Mouse (Mus musculus): ENCODE results near the gene Hmg20a. TPM values are rescaled to one million over a fixed set of nuclear protein-coding genes. Genes with fewer than 3 reads are reported as not detected.
A peak's percentile ranks its signal among the peaks of the same experiment; 100 is the strongest.

The Hmg20a gene
- polyA plus RNA-seq, 1 experiment from 2014 or later: 57.2 TPM

DNA sequence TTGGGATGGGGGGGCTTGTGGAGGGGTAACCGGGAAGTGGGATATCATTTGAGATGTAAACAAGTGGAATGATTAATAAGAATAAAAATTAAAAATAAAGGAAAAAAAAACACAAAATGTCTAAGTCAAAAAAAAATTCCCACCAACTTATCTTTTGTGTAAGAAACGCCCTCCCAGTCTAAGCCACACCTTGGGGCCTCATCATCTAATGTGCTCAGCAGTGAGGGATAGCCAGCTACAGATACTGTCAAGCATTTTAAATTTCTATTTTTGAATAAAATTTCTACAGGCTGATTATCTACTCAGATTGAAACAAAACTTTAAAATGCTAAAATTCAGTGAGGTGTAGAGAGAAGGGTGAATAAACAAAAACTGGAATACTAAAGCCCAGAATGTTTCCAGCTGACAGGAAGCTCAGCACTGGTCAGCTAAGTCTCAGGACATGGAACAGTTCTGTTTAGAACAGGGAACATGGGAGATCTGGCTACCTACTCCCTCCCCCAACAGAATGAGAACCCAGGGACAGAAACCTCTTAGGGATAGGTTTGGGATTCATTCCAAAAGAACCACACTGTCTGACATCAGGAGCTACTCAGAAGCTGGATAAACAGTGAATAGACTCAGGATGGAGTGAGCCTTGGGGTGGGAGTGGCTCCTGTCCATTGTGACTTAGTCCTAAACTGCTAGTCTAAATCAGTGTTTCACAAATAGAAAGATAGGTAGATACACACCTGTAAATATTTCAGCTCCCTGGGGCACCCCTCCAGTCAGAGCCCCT, 34.8 kb downstream of the Hmg20a start:
- Histone ChIP-seq H3K27ac (no peak overlapping the region), H3K9me3 (no peaks in the 10 kb centered on the region), H3K36me3 (peaks cover 14% of the 10 kb centered on the region; the same call in 1 of the 2 replicates), H3K4me1 (no peaks in the 10 kb centered on the region), H3K9ac (no peak overlapping the region), H3K27me3 (no peaks in the 10 kb centered on the region), H3K4me2 (no peak overlapping the region), H3K4me3 (no peak overlapping the region)
- no peak for ATAC-seq (ENCODE audit: insufficient number of reproducible peaks, low FRiP score, low TSS enrichment, low read depth)
- 95% methylated on average over 2 of the region's 2 CpGs for WGBS

DNA sequence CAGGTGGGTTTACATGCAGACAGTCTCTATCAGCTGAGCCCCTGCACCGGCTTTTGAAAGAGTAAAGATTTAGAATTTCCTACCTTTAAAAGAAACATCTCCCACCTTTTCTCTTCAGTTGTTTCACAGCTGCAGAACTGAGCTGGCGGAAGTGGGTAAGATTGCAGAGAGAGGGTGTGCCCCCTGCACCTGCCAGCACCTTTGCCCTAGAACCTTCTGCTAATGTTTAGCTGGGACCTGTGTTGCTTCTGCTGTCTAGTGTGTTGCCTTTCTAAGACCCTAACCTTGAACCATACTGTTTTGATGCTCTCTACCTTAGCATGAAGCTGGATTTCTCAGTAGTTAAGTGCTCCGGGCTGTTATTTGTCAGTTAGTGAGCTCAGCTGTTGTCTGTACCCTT, 38.0 kb downstream of the Hmg20a start:
- Histone ChIP-seq H3K27me3 (no peaks in the 10 kb centered on the region), H3K9me3 (no peaks in the 10 kb centered on the region), H3K4me3 (no peak overlapping the region), H3K36me3 (peaks cover 9% of the 10 kb centered on the region; the same call in 1 of the 2 replicates), H3K4me2 (no peak overlapping the region), H3K4me1 (no peaks in the 10 kb centered on the region), H3K9ac (no peak overlapping the region), H3K27ac (no peak overlapping the region)
- 89% methylated on average over 3 of the region's 3 CpGs for WGBS
- ATAC-seq (ENCODE audit: insufficient number of reproducible peaks, low FRiP score, low TSS enrichment, low read depth): no peak

DNA sequence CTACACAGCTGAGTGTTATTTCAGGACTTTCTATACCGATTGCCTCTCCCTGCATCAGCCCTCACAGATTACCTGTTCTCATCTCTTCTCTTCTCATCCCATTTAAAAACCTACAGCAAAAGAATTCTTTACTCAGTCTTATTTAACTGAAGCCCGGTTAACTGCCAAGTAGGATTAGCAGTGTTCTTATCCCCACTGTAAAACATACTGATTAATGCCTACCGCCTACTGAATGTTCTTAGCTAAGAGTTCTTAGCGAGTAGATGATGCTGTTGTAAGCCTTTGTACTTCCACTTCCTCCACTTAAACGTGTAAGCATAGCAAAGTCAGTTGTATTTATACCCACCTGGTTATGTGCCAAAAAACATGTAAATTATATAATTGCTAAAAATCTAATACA, 42.6 kb downstream of the Hmg20a start:
- H3K4me2 ChIP-seq: no peak overlapping the region
- no peak for ATAC-seq (ENCODE audit: insufficient number of reproducible peaks, low FRiP score, low TSS enrichment, low read depth)
- no peaks in the 10 kb centered on the region for H3K27me3 ChIP-seq
- WGBS: 79% methylated on average over 5 of the region's 5 CpGs
- no peak overlapping the region for H3K9ac ChIP-seq
- no peak overlapping the region for H3K4me3 ChIP-seq
- peaks cover 15% of the 10 kb centered on the region; the same call in 1 of the 2 replicates for H3K4me1 ChIP-seq
- no peak overlapping the region for H3K27ac ChIP-seq
- peaks cover 4% of the 10 kb centered on the region; the same call in 1 of the 2 replicates for H3K36me3 ChIP-seq
- no peaks in the 10 kb centered on the region for H3K9me3 ChIP-seq

DNA sequence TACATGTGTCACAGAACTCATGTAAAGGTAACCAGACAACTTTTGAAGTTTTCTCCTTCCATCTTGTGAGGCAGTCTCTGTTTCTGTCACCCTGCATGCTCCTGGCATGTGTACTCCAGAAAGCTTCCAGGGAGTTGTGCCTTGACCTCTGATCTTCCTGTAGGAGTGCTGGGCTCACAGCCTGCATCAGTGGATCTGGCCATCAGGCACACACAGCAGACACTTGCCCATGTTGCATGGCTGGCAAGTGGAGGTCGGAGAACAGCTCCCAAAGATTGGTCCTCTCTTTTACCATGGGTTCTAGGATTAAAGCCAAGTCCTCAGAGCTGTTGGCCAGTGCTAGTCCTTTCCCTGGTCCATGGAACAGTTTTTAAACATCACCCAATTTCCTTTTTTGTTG, 44.2 kb downstream of the Hmg20a start:
- H3K4me2 ChIP-seq: no peak overlapping the region
- H3K27ac ChIP-seq: no peak overlapping the region
- no peaks in the 10 kb centered on the region for H3K36me3 ChIP-seq
- H3K4me3 ChIP-seq: no peak overlapping the region
- H3K4me1 ChIP-seq: peaks cover 26% of the 10 kb centered on the region
- no peak overlapping the region for H3K9ac ChIP-seq
- WGBS: 87% methylated on average over 1 of the region's 1 CpGs
- no peak for ATAC-seq (ENCODE audit: insufficient number of reproducible peaks, low FRiP score, low TSS enrichment, low read depth)
- no peaks in the 10 kb centered on the region for H3K27me3 ChIP-seq
- no peaks in the 10 kb centered on the region for H3K9me3 ChIP-seq

DNA sequence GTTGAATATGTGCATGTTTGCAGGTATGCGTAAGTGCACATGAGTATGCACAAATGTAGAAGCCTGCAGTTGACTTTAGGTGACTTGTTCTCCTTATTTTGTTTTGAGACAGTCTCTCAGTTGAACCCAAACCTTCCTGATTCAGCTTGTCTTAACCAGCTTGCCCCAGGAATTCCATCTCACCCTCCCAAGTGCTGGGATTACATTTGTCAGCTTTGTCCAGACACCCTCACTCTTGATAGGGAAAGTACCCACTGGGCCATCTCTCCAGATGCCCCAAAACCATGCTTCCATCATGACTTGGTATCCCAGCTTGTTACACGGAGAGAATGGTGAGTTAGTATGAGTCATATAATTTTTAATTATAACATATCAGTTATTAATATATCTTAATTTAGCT, 44.6 kb downstream of the Hmg20a start:
- Histone ChIP-seq H3K4me1 (peaks cover 26% of the 10 kb centered on the region), H3K27me3 (no peaks in the 10 kb centered on the region), H3K9ac (no peak overlapping the region), H3K27ac (no peak overlapping the region), H3K36me3 (0 out of 2 replicates have a peak, but pooled peaks cover 4% of the 10 kb centered on the region), H3K4me3 (no peak overlapping the region), H3K9me3 (no peaks in the 10 kb centered on the region), H3K4me2 (no peak overlapping the region)
- 83% methylated on average over 2 of the region's 2 CpGs for WGBS
- no peak for ATAC-seq (ENCODE audit: insufficient number of reproducible peaks, low FRiP score, low TSS enrichment, low read depth)

DNA sequence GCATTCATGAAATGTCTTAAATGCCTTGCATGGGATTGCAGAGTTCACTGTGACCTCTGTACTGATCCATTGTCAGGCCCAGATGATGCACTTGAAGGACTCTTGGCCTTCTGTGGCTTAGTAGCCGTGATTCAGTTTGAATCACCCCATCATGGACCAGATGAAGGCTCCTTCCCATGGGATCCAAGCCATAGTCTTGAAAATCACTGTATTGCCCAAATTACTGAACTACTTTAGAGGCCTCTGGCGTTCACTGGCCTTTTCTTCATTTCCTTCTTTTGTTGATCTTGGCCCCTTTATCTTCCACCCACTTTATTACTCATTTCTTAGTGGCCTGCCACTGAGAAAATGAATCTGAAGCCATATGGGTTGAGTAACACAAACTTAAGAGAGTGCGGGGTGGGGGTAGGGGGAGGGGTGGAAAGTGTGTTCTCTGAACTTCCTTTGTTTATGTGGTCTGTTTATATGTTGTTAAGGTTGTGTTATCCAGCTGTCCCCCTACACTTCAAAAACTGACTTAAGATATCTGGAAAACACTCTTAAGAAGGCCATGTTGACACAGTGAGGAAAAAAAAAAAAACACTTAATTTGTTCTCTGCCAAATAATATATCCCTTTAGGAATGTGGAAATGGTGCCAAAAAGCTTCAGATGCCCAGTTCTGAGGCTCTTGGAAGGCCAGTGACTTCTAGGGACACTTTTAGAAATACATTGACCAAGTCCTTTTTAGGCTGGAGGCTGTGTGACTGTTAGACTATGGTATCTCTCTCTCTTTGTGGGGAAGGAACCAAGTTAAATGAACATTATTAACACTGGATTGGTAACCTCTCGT, 45.5 kb downstream of the Hmg20a start:
- H3K27ac ChIP-seq: peak overlapping the region; percentile 11; the same call in 1 of the 2 replicates
- 0 out of 2 replicates have a peak, but pooled peaks cover 6% of the 10 kb centered on the region for H3K36me3 ChIP-seq
- peaks cover 26% of the 10 kb centered on the region for H3K4me1 ChIP-seq
- H3K9me3 ChIP-seq: no peaks in the 10 kb centered on the region
- WGBS: 40% methylated on average over 4 of the region's 4 CpGs
- no peak for ATAC-seq (ENCODE audit: insufficient number of reproducible peaks, low FRiP score, low TSS enrichment, low read depth)
- no peak overlapping the region for H3K4me3 ChIP-seq
- H3K9ac ChIP-seq: no peak overlapping the region
- no peaks in the 10 kb centered on the region for H3K27me3 ChIP-seq
- no peak overlapping the region for H3K4me2 ChIP-seq

DNA sequence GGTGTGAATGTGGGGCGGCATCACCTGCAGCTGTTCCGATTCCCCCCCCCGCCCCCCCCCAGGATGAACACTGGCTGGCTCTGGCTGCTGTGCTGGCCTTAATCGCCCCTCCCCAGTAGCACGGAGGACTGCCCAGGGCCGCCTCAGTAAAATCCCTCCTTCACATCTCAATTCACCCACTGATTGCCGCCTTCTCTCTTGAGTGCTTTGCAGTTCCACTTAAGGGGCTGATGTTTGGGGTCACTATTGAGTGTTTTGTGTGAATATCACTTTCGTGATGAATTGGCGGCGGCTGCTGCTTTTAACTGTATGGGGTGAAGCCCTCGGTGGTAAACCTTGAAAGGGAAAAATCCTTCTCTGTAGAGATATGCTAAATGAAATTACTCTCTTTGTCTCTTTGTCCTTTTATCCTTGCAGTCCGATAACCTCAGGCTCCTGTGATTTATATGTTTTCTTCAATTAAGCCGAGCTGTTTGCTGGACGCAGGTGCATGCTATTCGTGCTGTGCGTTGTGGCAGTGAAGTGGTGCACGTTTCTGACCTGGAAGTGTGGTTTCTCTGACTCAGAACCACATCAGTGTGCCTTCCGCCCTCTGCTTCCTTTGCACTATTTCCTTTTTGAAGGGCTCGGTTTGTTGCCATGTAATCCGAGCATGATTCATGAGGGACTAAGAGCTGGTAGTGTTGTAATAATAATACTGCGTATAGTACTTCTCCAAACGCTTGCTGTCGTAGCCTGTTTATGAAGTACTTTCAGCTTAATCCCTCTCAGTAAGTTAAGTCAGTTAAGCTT, 46.6 kb downstream of the Hmg20a start:
- H3K27me3 ChIP-seq: no peaks in the 10 kb centered on the region
- no peak overlapping the region for H3K27ac ChIP-seq
- H3K9ac ChIP-seq: no peak overlapping the region
- H3K4me2 ChIP-seq: no peak overlapping the region
- WGBS: 38% methylated on average over 23 of the region's 23 CpGs
- peaks cover 34% of the 10 kb centered on the region for H3K4me1 ChIP-seq
- no peak overlapping the region for H3K4me3 ChIP-seq
- 0 out of 2 replicates have a peak, but pooled peaks cover 6% of the 10 kb centered on the region for H3K36me3 ChIP-seq
- no peak for ATAC-seq (ENCODE audit: insufficient number of reproducible peaks, low FRiP score, low TSS enrichment, low read depth)
- H3K9me3 ChIP-seq: no peaks in the 10 kb centered on the region

DNA sequence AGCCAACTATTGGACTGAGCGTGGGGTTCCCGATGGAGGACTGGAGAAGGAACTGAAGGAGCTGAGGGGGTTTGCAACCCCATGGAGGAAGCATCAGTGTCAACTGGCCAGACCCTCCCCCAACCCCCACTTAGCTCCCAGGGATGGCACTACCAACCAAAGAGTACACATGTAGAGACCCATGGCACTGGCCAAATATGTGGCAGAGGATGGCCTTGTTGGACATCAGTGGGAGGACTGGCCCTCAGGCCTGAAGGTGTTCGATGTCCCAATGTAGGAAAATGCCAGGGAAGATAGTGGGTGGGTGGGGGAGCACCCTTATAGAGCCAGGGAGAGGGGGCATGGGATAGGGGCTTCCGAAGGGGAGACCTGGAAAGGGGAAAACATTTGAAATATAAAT, 47.8 kb downstream of the Hmg20a start:
- WGBS: 94% methylated on average over 4 of the region's 4 CpGs
- Histone ChIP-seq H3K4me2 (no peak overlapping the region), H3K9me3 (no peaks in the 10 kb centered on the region), H3K36me3 (0 out of 2 replicates have a peak, but pooled peaks cover 6% of the 10 kb centered on the region), H3K4me1 (peaks cover 34% of the 10 kb centered on the region), H3K27me3 (no peaks in the 10 kb centered on the region), H3K4me3 (no peak overlapping the region), H3K27ac (no peak overlapping the region), H3K9ac (no peak overlapping the region)
- ATAC-seq (ENCODE audit: insufficient number of reproducible peaks, low FRiP score, low TSS enrichment, low read depth): no peak

DNA sequence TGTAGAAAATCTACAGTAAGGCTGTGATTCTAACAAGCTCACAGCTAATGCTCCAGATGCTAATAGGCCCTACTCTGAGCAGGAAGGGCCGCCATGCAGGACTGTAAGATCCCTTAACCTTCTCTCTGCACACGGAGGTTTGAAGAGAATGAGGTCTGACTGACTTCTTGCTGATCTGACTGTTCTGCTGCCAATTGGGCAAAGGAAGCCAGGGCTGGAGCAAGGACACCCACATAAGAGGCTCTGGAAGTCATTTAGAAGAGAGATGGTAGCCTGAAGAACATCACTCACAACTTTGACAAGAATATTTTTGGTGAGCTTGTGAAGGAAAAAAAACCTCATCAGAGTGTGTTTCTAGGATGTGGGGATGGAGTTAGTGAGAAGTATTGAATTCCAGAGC, 51.2 kb downstream of the Hmg20a start:
- ATAC-seq (ENCODE audit: insufficient number of reproducible peaks, low FRiP score, low TSS enrichment, low read depth): no peak
- Histone ChIP-seq H3K4me3 (no peak overlapping the region), H3K27me3 (no peaks in the 10 kb centered on the region), H3K9me3 (no peaks in the 10 kb centered on the region), H3K9ac (no peak overlapping the region), H3K4me2 (no peak overlapping the region), H3K36me3 (peaks cover 27% of the 10 kb centered on the region), H3K4me1 (peaks cover 25% of the 10 kb centered on the region), H3K27ac (peak overlapping the region; percentile 28)
- WGBS: 35% methylated on average over 2 of the region's 2 CpGs

DNA sequence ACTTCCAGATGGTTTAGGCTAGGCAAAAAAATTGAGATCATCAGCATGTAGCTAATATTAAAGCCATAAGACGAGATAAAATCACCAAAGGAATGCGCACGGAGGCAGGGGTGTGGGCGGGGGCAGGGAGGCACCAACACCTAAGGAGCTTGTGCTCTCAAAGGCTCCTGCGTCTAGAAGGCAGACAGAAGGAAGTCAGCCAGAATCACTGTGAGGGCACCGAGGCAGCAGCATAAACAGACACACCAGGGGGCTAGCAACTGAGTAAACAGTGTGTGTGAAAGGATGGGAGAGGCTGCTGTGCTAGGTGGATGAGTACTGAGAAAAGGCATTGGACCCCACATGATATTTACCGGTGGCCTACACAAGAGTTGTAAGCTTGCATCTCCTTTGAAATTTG, 51.9 kb downstream of the Hmg20a start:
- Histone ChIP-seq H3K9me3 (no peaks in the 10 kb centered on the region), H3K27ac (0 out of 2 replicates have a peak overlapping the region, but pooled peaks have one; percentile 1), H3K9ac (no peak overlapping the region), H3K4me3 (no peak overlapping the region), H3K4me2 (no peak overlapping the region), H3K27me3 (no peaks in the 10 kb centered on the region), H3K4me1 (peaks cover 20% of the 10 kb centered on the region), H3K36me3 (peaks cover 31% of the 10 kb centered on the region)
- 30% methylated on average over 7 of the region's 7 CpGs for WGBS
- ATAC-seq (ENCODE audit: insufficient number of reproducible peaks, low FRiP score, low TSS enrichment, low read depth): no peak

DNA sequence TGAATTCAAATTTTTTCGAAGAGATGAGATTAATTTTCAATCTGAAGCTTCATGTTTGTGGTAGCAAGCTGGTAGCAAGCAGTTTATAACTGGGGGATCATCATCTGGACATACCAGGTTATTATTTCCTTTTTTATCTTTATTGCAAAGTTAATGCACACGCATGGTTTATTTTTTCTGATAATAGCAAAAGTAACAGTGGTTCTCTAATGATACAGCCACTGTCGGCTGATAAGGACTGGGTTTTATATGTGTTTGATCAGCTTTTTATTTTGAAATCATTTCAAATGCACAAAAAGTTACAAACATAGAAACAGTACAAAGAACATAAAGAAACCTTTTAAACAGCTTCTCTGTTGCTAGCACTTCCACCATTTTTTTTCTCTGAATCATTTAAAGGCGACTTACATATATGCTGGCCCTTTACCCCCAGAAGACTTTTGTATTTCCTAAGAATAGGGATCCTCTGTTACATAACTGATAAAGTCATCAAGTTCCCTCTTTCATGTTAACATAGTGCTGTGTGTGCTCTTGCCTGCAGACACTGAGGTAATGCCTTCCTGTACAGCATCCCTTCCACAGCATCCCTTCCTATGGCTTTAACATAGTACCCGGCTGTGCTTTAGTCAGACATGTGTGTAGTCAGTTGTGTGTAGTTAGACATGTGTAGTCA, 60.7 kb downstream of the Hmg20a start:
- no peak for ATAC-seq (ENCODE audit: insufficient number of reproducible peaks, low FRiP score, low TSS enrichment, low read depth)
- no peak overlapping the region for H3K4me3 ChIP-seq
- no peak overlapping the region for H3K4me2 ChIP-seq
- 86% methylated on average over 5 of the region's 5 CpGs for WGBS
- no peaks in the 10 kb centered on the region for H3K9me3 ChIP-seq
- H3K4me1 ChIP-seq: no peaks in the 10 kb centered on the region
- H3K36me3 ChIP-seq: peaks cover 38% of the 10 kb centered on the region
- H3K9ac ChIP-seq: no peak overlapping the region
- H3K27me3 ChIP-seq: no peaks in the 10 kb centered on the region
- no peak overlapping the region for H3K27ac ChIP-seq

Measured in limb, embryonic 15.5 days (tissue).